Mouse (Mus musculus): Measurements from ENCODE around the gene Usp4. TPM values are rescaled to one million over a fixed set of nuclear protein-coding genes. Genes with fewer than 3 reads are reported as not detected.

Usp4 gene
- polyA plus RNA-seq, 2 experiments: 38.5 to 59.3 TPM

DNA sequence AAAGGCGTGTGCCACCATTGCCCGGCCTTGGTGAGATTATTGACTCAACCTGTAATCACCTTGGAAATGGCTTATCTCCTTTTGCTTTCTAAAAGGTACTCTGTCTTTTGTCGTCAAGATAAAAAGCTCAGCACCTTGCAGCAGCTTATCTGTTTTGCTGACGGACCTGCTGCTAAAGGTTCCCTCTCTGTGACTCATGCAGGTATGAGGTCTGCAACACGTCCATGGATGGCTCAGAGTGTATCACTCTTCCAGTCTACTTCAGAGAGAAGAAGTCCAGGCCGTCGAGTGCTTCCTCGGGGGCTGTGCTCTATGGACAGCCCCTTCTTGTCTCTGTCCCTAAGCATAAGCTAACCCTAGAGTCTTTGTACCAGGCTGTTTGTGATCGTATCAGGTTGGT is 30.6 kb downstream of the Usp4 start:
- no peak overlapping the region for H3K9ac ChIP-seq (replicated peaks)
- ATAC-seq (ENCODE audit: insufficient read depth): no peak
- 72% methylated on average over 9 of the region's 9 CpGs for WGBS (ENCODE audit: insufficient replicate concordance)
- H3K27me3 ChIP-seq (ENCODE audit: control insufficient read depth, insufficient read depth, low read length): no peaks in the 10 kb centered on the region
- H3K27ac ChIP-seq: no peak overlapping the region
- H3K9me3 ChIP-seq (ENCODE audit: control insufficient read depth, low read length): no peaks in the 10 kb centered on the region
- TF ChIP-seq CTCF (IDR thresholded peaks at IDR 0.05; ENCODE audit: low read depth) (no peak), EP300 (IDR thresholded peaks at IDR 0.05; ENCODE audit: low read depth) (no peak)
- no peak overlapping the region for H3K4me2 ChIP-seq (ENCODE audit: low read depth)
- H3K36me3 ChIP-seq (replicated peaks; ENCODE audit: control insufficient read depth, insufficient read depth, low read depth): peaks cover 81% of the 10 kb centered on the region
- no peak for DNase-seq (ENCODE audit: low read depth in 3 of 3, low spot score in 3 of 3)
- no peak overlapping the region for H3K4me3 ChIP-seq (ENCODE audit: insufficient read depth in 1 of 2, low read depth in 2 of 2, low read length in 2 of 2)
- no peaks in the 10 kb centered on the region for H3K4me1 ChIP-seq (replicated peaks; ENCODE audit: control insufficient read depth in 2 of 2, insufficient read depth in 2 of 2, low read length in 1 of 2)

DNA sequence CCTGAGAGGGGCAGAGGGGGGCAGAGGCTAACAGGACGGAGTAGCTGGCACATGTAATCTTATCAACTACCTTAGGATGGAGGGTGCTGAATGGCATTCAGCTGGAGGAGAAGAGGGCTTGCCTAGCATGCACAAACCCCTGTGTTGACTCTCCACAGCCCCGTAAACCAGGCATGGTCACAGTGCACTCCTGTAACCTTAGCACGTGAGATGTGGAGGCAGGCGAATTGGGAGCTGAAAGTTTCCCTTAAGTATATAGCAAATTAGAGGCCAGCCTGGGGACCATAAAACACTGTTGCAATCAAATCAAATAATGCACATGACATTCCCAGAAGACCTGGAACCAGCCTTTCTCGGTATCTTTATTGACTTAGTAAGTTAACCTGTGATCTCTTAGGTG is 31.1 kb downstream of the Usp4 start:
- Histone ChIP-seq H3K4me1 (replicated peaks; ENCODE audit: control insufficient read depth in 2 of 2, insufficient read depth in 2 of 2, low read length in 1 of 2) (no peaks in the 10 kb centered on the region), H3K4me2 (ENCODE audit: low read depth) (no peak overlapping the region), H3K27me3 (ENCODE audit: control insufficient read depth, insufficient read depth, low read length) (no peaks in the 10 kb centered on the region), H3K9me3 (ENCODE audit: control insufficient read depth, low read length) (no peaks in the 10 kb centered on the region), H3K4me3 (ENCODE audit: insufficient read depth in 1 of 2, low read depth in 2 of 2, low read length in 2 of 2) (no peak overlapping the region), H3K36me3 (replicated peaks; ENCODE audit: control insufficient read depth, insufficient read depth, low read depth) (peaks cover 81% of the 10 kb centered on the region), H3K9ac (replicated peaks) (no peak overlapping the region), H3K27ac (no peak overlapping the region)
- WGBS (ENCODE audit: insufficient replicate concordance): 84% methylated on average over 5 of the region's 5 CpGs
- TF ChIP-seq EP300 (IDR thresholded peaks at IDR 0.05; ENCODE audit: low read depth): no peak
- DNase-seq (ENCODE audit: low read depth in 3 of 3, low spot score in 3 of 3) (no peak), ATAC-seq (ENCODE audit: insufficient read depth) (no peak)

DNA sequence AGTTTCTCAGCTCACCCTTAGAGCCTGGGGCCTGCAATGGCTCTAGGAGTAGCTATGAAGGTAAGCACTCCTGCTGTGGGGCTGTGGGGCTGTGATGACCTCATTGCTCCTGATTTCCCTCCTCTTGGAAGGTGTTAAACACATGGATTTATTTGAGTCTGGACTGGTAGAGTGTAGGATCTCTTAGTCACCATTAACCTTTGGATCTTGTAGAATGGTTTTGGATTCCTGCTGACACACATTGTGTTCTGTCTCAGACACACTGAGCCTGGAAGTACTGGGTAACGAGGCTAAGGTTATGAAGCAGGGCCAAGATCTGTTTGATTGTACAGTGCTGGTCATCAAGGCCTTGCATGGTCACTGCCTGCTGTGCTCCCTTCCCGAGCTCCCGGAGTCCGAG is 31.6 kb downstream of the Usp4 start:
- 85% methylated on average over 4 of the region's 4 CpGs for WGBS (ENCODE audit: insufficient replicate concordance)
- H3K9ac ChIP-seq (replicated peaks): no peak overlapping the region
- no peaks in the 10 kb centered on the region for H3K27me3 ChIP-seq (ENCODE audit: control insufficient read depth, insufficient read depth, low read length)
- ATAC-seq (ENCODE audit: insufficient read depth) (no peak), DNase-seq (ENCODE audit: low read depth in 3 of 3, low spot score in 3 of 3) (no peak)
- H3K4me1 ChIP-seq (replicated peaks; ENCODE audit: control insufficient read depth in 2 of 2, insufficient read depth in 2 of 2, low read length in 1 of 2): no peaks in the 10 kb centered on the region
- TF ChIP-seq CTCF (IDR thresholded peaks at IDR 0.05; ENCODE audit: low read depth) (no peak), EP300 (IDR thresholded peaks at IDR 0.05; ENCODE audit: low read depth) (no peak)
- H3K4me3 ChIP-seq (ENCODE audit: insufficient read depth in 1 of 2, low read depth in 2 of 2, low read length in 2 of 2): no peak overlapping the region
- no peaks in the 10 kb centered on the region for H3K9me3 ChIP-seq (ENCODE audit: control insufficient read depth, low read length)
- no peak overlapping the region for H3K27ac ChIP-seq
- peaks cover 81% of the 10 kb centered on the region for H3K36me3 ChIP-seq (replicated peaks; ENCODE audit: control insufficient read depth, insufficient read depth, low read depth)
- H3K4me2 ChIP-seq (ENCODE audit: low read depth): no peak overlapping the region

DNA sequence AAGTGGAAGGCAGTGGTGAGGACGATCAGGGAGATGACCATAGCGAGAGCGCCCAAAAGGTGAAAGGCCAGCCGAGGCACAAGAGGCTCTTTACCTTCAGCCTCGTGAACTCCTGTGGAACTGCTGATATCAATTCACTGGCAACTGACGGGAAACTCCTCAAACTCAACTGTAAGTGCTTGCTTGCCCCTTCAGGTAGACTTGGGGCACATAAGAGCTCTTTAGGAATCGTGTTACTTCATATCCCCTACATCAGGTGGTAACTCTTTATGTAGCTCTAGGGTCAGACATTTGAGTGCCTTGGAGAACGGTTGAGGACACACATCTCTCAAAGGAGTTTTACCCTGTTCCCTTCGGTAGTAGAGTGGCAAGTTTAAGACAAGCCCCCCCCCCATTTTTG is 33.7 kb downstream of the Usp4 start:
- WGBS (ENCODE audit: insufficient replicate concordance): 91% methylated on average over 9 of the region's 9 CpGs
- peaks cover 84% of the 10 kb centered on the region for H3K36me3 ChIP-seq (replicated peaks; ENCODE audit: control insufficient read depth, insufficient read depth, low read depth)

DNA sequence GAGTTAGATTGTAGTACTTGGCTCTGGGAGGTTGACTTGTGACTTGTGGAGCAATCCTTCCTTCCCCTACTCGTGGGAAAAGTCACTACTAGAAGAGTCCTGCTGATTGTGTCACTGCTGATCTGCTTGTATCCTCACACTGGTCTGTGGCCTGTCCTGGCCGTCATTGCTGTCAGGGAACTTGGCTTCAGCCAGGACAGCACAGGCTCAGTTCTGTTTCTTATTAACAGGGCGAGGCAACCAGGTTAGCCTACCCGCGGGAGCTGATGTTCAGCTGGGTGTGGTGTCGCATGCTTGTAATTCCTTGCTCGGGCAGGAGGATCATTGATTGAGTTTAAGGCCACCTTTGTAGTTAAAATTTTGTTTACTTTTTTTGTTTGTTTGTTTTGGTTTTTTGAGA is 37.4 kb downstream of the Usp4 start:
- ATAC-seq (ENCODE audit: insufficient read depth) (no peak), DNase-seq (ENCODE audit: low read depth in 3 of 3, low spot score in 3 of 3) (no peak)
- H3K27ac ChIP-seq: no peak overlapping the region
- H3K9ac ChIP-seq (replicated peaks): no peak overlapping the region
- no peak overlapping the region for H3K4me2 ChIP-seq (ENCODE audit: low read depth)
- peaks cover 94% of the 10 kb centered on the region for H3K36me3 ChIP-seq (replicated peaks; ENCODE audit: control insufficient read depth, insufficient read depth, low read depth)
- H3K4me3 ChIP-seq (ENCODE audit: insufficient read depth in 1 of 2, low read depth in 2 of 2, low read length in 2 of 2): no peak overlapping the region
- H3K9me3 ChIP-seq (ENCODE audit: control insufficient read depth, low read length): no peaks in the 10 kb centered on the region
- 76% methylated on average over 7 of the region's 7 CpGs for WGBS (ENCODE audit: insufficient replicate concordance)
- H3K27me3 ChIP-seq (ENCODE audit: control insufficient read depth, insufficient read depth, low read length): no peaks in the 10 kb centered on the region
- H3K4me1 ChIP-seq (replicated peaks; ENCODE audit: control insufficient read depth in 2 of 2, insufficient read depth in 2 of 2, low read length in 1 of 2): no peaks in the 10 kb centered on the region
- TF ChIP-seq CTCF (IDR thresholded peaks at IDR 0.05; ENCODE audit: low read depth) (no peak), EP300 (IDR thresholded peaks at IDR 0.05; ENCODE audit: low read depth) (no peak)

More for the DNA sequence above, 33.7 kb downstream of the Usp4 start:
- Histone ChIP-seq H3K4me2 (ENCODE audit: low read depth) (no peak overlapping the region), H3K27me3 (ENCODE audit: control insufficient read depth, insufficient read depth, low read length) (no peaks in the 10 kb centered on the region), H3K9me3 (ENCODE audit: control insufficient read depth, low read length) (no peaks in the 10 kb centered on the region), H3K4me1 (replicated peaks; ENCODE audit: control insufficient read depth in 2 of 2, insufficient read depth in 2 of 2, low read length in 1 of 2) (no peaks in the 10 kb centered on the region), H3K9ac (replicated peaks) (no peak overlapping the region), H3K4me3 (ENCODE audit: insufficient read depth in 1 of 2, low read depth in 2 of 2, low read length in 2 of 2) (no peak overlapping the region), H3K27ac (no peak overlapping the region)
- ATAC-seq (ENCODE audit: insufficient read depth) (no peak), DNase-seq (ENCODE audit: low read depth in 3 of 3, low spot score in 3 of 3) (no peak)
- TF ChIP-seq EP300 (IDR thresholded peaks at IDR 0.05; ENCODE audit: low read depth) (no peak), CTCF (IDR thresholded peaks at IDR 0.05; ENCODE audit: low read depth) (no peak)
